Mouse (Mus musculus) cerebellum, adult 2 months (tissue): ENCODE data around the gene Ankrd35.

Experiments
- CTCF ChIP-seq: fragments of 200-500 bp; IDR thresholded peaks from 2 replicates; pipeline ENCODE4 v1.5.1; 2011; ENCODE audit warnings: low read depth, mild to moderate bottlenecking, control low read depth, low read length, moderate library complexity, borderline replicate concordance; ENCODE audit not compliant: insufficient read depth
- POLR2A ChIP-seq: fragments of 200-500 bp; IDR thresholded peaks from 2 replicates; pipeline ENCODE4 v1.6.1; 2011; ENCODE audit warnings: low read length, control low read depth, borderline replicate concordance; ENCODE audit not compliant: insufficient read depth

DNA sequence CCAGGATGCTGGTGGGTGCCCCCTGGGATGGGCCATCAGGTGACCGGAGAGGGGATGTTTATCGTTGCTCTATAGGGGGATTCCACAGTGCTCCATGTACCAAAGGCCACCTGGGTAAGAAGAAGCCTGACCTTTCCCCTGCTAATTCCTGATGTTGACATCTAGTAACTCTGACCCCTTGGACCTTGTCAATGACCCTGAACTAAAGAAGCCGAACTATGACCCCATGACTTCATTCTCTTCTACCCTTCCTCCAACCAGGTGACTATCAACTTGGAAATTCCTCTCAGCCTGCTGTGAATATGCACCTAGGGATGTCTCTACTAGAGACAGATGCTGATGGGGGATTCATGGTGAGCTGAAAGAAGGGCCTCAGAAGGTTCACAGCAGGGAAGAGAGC, 22.6 kb upstream of the Ankrd35 start:
- TF ChIP-seq CTCF (no peak), POLR2A (no peak)
